Mouse (Mus musculus): ENCODE results near the gene Rnf220.

DNA sequence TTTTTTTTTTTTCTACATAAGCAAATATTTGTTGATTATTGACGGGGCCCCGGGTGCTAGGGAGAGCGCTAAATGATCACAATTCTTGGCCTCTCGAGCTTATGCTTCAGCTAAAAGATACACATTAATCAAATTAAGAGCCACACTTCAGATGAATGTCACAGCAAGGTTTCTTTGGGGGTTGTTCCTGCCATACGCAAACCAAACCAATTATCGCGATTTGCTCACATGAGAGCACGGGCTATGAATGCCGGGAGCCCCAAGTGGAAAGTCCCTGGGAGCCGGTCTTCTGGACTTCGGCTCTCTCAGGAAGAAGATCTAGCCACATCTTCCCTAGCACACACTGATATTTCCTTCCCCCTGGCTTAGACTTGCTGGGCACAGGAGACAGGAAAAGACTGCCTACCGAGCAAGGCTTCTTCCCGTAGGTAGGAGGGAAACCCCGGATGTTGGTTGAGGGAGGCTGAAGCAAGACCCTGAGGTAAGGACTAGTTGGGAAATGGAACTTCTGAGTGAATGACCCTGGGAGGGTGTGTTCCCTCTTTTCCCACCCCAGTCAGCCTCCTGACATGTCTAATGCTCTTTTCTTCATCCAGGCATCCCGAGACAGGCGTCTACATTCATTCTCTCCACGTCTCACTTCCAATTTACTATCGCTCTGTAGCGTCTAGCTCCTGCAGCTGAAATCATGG, 51.2 kb downstream of the Rnf220 start:
- TF ChIP-seq CTCF (conservative IDR thresholded peaks at IDR 0.05; ENCODE audit: low read length) (no peak), POU5F1 (IDR thresholded peaks at IDR 0.05; ENCODE audit: borderline replicate concordance, low read length) (no peak), NANOG (IDR thresholded peaks at IDR 0.05; ENCODE audit: borderline replicate concordance, low read length) (no peak)
